Mouse (Mus musculus) kidney, adult 18-20 months (tissue): ENCODE data around the gene Nnmt.

Experiments
- DNase-seq: peaks from one replicate; pipeline ENCODE4 v3.0.0; 2021

Gene Nnmt

DNA sequence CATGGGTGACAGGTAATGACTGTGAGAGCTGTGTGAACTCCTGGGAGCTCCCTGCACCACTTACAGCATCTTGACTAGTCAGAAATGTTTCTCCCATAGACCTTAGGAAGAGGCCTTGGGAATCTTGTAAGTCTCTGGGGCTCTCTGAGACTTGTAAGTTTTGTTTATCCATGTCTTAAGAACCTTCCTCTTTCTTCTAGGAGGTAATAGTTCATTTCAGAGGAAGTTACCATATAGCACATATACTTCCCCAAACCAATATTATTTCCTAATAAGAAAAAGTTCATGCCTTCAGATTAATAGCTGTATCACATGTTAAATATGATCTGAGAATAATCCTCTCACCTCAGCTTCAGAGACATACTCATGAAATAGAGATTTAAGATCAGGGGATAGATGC, 57.7 kb downstream of the Nnmt start:
- no peak for DNase-seq
